Mouse (Mus musculus): ENCODE measurements around the gene Sbno1. TPM values are rescaled to one million over a fixed set of nuclear protein-coding genes. Genes with fewer than 3 reads are reported as not detected.
A peak's percentile ranks its signal among the peaks of the same experiment; 100 is the strongest.
"Not testable (repeated sequence)": the region's sequence is repeated elsewhere in the genome, so short reads cannot be mapped to it uniquely, and the experiment has no call there.

Sbno1 gene
- polyA plus RNA-seq, 1 experiment = 46.6 TPM

GRCm38 (mm10) chr5:124462297-124463025 lies 36.7 kb upstream of the Sbno1 start:
- H3K27me3 ChIP-seq (ENCODE audit: control insufficient read depth, insufficient read depth, low read length) = no peaks in the 10 kb centered on the region
- no peaks in the 10 kb centered on the region; the same call in 1 of the 2 replicates for H3K36me3 ChIP-seq (ENCODE audit: control insufficient read depth, insufficient read depth, low read length)
- no peak overlapping the region for H3K27ac ChIP-seq (ENCODE audit: control insufficient read depth, insufficient read depth, low read depth, low read length)
- no peak overlapping the region for H3K4me3 ChIP-seq (ENCODE audit: control insufficient read depth, low read depth, low read length)
- H3K4me1 ChIP-seq (ENCODE audit: control insufficient read depth, insufficient read depth, low read length) = no peaks in the 10 kb centered on the region
- TF ChIP-seq POLR2A (IDR thresholded peaks at IDR 0.05; ENCODE audit: control insufficient read depth, low read depth, low read length) = no peak
- TF ChIP-seq CTCF (IDR thresholded peaks at IDR 0.05; ENCODE audit: control insufficient read depth, insufficient read depth, insufficient replicate concordance, low read depth, low read length) = no peak

DNA sequence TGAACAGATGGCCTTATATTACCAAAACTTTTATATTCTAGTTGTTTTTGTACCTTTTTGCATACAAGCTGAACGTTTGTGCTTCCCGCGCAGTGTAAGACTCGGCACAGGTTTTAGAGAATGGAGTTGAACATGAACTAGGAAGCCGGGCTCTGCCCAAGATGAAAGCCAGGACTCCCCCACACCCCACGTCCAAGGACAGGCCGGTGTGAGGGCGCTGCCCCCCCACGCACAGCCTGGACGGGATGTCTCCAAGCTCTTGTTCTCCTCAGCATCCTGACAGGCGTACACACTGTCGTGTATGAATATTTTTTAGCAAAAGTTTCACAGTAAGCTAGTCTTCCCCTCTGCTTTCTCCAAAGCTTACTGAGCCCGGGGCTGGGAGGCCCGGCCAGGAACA lies 35.1 kb upstream of the Sbno1 start:
- not testable (repeated sequence) for H3K27me3 ChIP-seq (ENCODE audit: control insufficient read depth, insufficient read depth, low read length); H3K4me1 ChIP-seq (ENCODE audit: control insufficient read depth, insufficient read depth, low read length); H3K4me3 ChIP-seq (ENCODE audit: control insufficient read depth, low read depth, low read length); H3K36me3 ChIP-seq (ENCODE audit: control insufficient read depth, insufficient read depth, low read length); H3K27ac ChIP-seq (ENCODE audit: control insufficient read depth, insufficient read depth, low read depth, low read length)

DNA sequence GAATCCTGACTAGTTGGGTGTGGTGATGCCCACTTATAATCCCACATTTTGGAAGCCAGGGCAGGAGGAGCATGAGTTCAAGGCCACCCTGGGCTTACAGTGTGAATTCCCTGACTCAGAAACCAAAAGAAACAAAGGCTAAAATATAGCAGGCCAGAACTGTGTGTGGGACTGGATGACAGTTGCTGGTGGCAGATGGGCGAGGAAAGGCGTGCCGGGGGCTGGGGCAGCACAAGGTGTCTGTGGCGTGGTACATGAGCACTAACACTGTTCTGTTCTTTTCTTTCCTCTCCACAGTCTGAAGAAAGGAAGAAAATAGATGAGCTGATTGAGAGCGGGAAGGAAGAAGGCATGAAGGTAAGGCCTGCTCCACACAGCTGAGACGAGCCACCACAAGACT lies 31.0 kb upstream of the Sbno1 start:
- Histone ChIP-seq H3K4me1 (ENCODE audit: control insufficient read depth, insufficient read depth, low read length) (no peaks in the 10 kb centered on the region), H3K36me3 (ENCODE audit: control insufficient read depth, insufficient read depth, low read length) (no peaks in the 10 kb centered on the region; the same call in none of the 2 replicates), H3K27ac (ENCODE audit: control insufficient read depth, insufficient read depth, low read depth, low read length) (no peak overlapping the region), H3K27me3 (ENCODE audit: control insufficient read depth, insufficient read depth, low read length) (no peaks in the 10 kb centered on the region), H3K4me3 (ENCODE audit: control insufficient read depth, low read depth, low read length) (no peak overlapping the region)
- no peak for TF ChIP-seq CTCF (IDR thresholded peaks at IDR 0.05; ENCODE audit: control insufficient read depth, insufficient read depth, insufficient replicate concordance, low read depth, low read length)
- no peak for TF ChIP-seq POLR2A (IDR thresholded peaks at IDR 0.05; ENCODE audit: control insufficient read depth, low read depth, low read length)

DNA sequence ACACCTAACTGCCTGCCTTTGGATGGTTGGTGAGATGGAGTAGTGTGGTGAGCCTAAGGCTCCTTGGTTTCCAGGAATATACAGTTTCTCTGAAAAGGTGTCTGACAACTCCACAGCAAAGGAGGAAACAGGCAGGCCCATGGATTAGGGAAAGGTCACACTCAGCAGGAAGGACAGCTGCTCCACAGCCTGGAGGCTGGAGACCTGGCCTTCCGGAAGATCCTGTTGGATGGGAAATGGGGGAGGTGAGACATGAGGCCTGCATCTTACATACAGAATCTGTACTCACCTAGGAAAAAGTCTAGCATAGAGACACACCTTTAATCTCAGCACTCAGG lies 28.2 kb upstream of the Sbno1 start:
- peak overlapping the region; percentile 33 for H3K27ac ChIP-seq (ENCODE audit: control insufficient read depth, insufficient read depth, low read depth, low read length)
- H3K4me1 ChIP-seq (ENCODE audit: control insufficient read depth, insufficient read depth, low read length) = no peaks in the 10 kb centered on the region
- H3K27me3 ChIP-seq (ENCODE audit: control insufficient read depth, insufficient read depth, low read length) = no peaks in the 10 kb centered on the region
- TF ChIP-seq CTCF (IDR thresholded peaks at IDR 0.05; ENCODE audit: control insufficient read depth, insufficient read depth, insufficient replicate concordance, low read depth, low read length) (no peak), POLR2A (IDR thresholded peaks at IDR 0.05; ENCODE audit: control insufficient read depth, low read depth, low read length) (no peak)
- peaks cover 2% of the 10 kb centered on the region for H3K36me3 ChIP-seq (ENCODE audit: control insufficient read depth, insufficient read depth, low read length)
- no peak overlapping the region for H3K4me3 ChIP-seq (ENCODE audit: control insufficient read depth, low read depth, low read length)

DNA sequence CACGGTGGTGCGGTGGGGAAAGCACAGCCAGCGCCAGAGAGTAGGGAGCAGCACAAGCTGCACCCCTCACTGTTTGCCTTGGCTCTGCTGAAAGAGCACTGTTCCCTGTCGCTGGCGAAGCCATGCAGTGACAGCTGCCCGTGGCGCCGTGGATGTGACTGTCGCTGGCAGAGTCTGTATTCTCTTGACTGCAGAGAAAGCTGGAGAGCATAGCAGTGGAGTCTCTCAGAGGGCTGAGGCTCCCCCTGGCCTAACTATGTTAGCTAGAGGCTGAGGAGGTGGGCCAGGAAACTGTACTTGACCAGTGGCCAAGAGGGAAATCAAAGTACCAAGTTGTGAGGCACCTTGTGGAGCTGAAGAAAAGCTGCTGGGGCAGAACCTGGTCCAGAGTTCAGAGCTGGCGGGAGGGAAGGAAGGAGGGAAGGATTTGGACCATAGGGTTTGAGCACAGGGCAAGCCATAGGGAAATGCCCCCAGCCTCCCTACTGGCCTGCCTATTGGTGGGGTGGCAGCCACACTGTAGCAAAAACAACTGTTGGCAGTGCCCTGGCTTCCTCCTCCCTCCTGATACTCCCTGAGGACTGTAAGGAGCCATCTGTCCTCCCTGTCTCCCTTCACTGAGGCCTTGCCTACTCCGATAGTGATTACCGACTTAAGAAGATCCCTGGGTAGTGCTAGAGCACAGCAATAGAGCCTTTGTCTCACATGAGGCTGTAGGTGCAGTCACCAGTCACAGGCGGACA lies 27.7 kb upstream of the Sbno1 start:
- no peak for TF ChIP-seq CTCF (IDR thresholded peaks at IDR 0.05; ENCODE audit: control insufficient read depth, insufficient read depth, insufficient replicate concordance, low read depth, low read length)
- Histone ChIP-seq H3K27ac (ENCODE audit: control insufficient read depth, insufficient read depth, low read depth, low read length) (peak overlapping the region; percentile 42), H3K4me3 (ENCODE audit: control insufficient read depth, low read depth, low read length) (no peak overlapping the region), H3K27me3 (ENCODE audit: control insufficient read depth, insufficient read depth, low read length) (no peaks in the 10 kb centered on the region), H3K4me1 (ENCODE audit: control insufficient read depth, insufficient read depth, low read length) (no peaks in the 10 kb centered on the region), H3K36me3 (ENCODE audit: control insufficient read depth, insufficient read depth, low read length) (peaks cover 2% of the 10 kb centered on the region)

GRCm38 (mm10) chr5:124452494-124453228 lies 26.9 kb upstream of the Sbno1 start:
- no peaks in the 10 kb centered on the region for H3K27me3 ChIP-seq (ENCODE audit: control insufficient read depth, insufficient read depth, low read length)
- no peak overlapping the region for H3K4me3 ChIP-seq (ENCODE audit: control insufficient read depth, low read depth, low read length)
- TF ChIP-seq CTCF (IDR thresholded peaks at IDR 0.05; ENCODE audit: control insufficient read depth, insufficient read depth, insufficient replicate concordance, low read depth, low read length) (no peak), POLR2A (IDR thresholded peaks at IDR 0.05; ENCODE audit: control insufficient read depth, low read depth, low read length) (no peak)
- peaks cover 6% of the 10 kb centered on the region for H3K36me3 ChIP-seq (ENCODE audit: control insufficient read depth, insufficient read depth, low read length)
- no peaks in the 10 kb centered on the region for H3K4me1 ChIP-seq (ENCODE audit: control insufficient read depth, insufficient read depth, low read length)
- H3K27ac ChIP-seq (ENCODE audit: control insufficient read depth, insufficient read depth, low read depth, low read length) = no peak overlapping the region

DNA sequence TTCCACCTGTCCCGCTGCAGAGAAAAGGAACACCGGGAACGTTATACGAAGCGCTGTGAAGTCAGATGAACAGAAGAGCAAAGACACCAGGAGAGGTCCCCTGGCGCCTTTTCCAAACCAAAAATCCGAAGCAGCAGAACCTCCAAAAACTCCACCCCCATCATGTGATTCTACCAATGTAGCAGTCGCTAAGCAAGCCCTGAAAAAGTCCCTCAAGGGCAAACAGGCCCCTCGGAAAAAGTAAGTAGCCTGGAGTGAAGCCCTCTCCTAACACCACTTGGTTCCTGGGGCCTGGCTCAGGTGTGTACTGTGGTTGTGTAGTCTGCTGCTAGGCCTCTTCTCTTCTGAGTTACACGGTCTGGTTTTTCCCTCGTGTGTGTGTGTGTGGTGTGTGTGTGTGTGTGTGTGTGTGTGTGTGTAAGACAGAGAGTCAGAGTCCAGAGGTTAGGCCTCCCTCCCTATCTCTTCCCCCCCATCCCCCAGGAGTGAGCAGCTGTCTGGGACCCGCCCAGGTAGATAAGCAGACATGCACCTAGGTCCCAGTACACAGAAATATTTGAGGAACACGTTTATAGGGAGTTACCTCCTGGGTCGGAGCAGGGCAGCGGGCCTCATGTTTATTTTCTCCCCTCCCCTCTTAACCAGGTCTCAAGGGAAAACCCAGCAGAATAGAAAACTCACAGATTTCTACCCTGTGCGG lies 25.0 kb upstream of the Sbno1 start:
- Histone ChIP-seq H3K4me1 (ENCODE audit: control insufficient read depth, insufficient read depth, low read length) (peaks cover 8% of the 10 kb centered on the region), H3K4me3 (ENCODE audit: control insufficient read depth, low read depth, low read length) (no peak overlapping the region), H3K36me3 (ENCODE audit: control insufficient read depth, insufficient read depth, low read length) (peaks cover 6% of the 10 kb centered on the region), H3K27me3 (ENCODE audit: control insufficient read depth, insufficient read depth, low read length) (no peaks in the 10 kb centered on the region), H3K27ac (ENCODE audit: control insufficient read depth, insufficient read depth, low read depth, low read length) (no peak overlapping the region)
- no peak for TF ChIP-seq CTCF (IDR thresholded peaks at IDR 0.05; ENCODE audit: control insufficient read depth, insufficient read depth, insufficient replicate concordance, low read depth, low read length)
- TF ChIP-seq POLR2A (IDR thresholded peaks at IDR 0.05; ENCODE audit: control insufficient read depth, low read depth, low read length) = no peak
